Mouse (Mus musculus): Measurements from ENCODE around the gene Pi4ka.
"Not testable (repeated sequence)": the region's sequence is repeated elsewhere in the genome, so short reads cannot be mapped to it uniquely, and the experiment has no call there.

Pi4ka gene

DNA sequence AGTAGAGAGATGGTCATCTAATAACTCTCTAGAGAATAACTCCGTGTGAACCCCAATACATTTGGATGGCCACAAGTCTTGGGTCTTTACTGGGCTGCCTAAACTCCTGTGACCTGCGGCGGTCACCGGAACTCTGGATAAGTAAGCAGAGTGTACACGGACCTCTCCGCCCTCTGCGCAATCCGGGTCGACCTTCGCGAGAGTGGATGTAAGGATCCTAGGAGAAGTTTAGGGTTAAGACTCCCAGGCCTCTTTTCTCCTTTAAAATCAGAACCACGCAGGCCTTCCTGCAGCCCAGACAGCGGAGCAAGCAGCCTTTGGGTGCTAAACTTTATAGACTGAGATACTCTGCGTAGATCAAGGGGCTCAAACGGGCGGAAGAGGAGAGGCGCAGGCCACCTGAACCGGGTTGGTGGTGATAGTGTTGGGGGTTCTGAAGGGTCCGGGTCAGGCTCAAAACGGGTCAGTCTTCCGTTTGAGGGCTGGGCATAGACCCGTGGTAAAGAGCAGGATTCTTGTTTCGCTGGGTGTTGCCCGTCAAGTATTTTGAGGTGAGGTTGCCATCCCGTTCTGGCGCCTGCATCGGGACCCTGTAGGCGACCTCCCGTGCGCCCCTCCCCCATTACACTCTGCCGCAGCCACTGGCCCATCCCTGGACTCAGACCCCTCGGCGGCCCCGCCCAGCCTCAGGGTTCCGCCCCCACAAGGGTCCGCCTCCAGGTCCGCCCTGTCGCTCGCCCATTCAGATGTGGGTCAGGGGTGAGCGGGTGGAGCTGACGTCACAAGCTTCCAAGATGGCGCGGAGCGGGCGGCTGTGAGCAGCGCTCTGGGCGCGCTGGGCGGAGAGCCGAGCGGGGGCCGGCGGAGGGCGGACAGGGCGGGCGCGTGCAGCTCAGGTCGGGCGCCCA is 173.1 kb downstream of the Pi4ka start, which contains the start of gene Hic2:
TSS of gene Hic2 (plus strand) at position 779 of the 908 bp plus-strand sequence.
- peak; percentile 98 for DNase-seq (ENCODE audit: low spot score)

DNA sequence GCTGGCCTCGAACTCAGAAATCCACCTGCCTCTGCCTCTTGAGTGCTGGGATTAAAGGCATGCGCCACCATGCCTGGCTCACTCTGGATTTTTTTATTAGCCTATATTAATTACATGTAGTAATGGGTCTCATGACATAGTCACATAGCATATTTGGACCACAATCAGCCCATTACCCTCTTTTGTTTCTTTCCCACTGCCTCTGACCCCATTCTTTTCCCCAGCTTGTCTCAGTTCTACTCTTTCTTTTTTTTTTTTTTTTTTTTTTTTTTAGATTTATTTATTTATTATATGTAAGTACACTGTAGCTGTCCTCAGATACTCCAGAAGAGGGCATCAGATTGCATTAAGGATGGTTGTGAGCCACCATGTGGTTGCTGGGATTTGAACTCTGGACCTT is 174.6 kb downstream of the Pi4ka start:
- DNase-seq (ENCODE audit: low spot score): not testable (repeated sequence)

All from yolk sac, embryonic 10.5 days (tissue).